Mouse (Mus musculus) megakaryocyte-erythroid progenitor cell, adult 5 weeks (primary cell): Measurements from ENCODE around the gene Fam214a. TPM values are rescaled to one million over a fixed set of nuclear protein-coding genes. Genes with fewer than 3 reads are reported as not detected.

Experiments
- polyA plus RNA-seq: library from polyadenylated mRNA; stranded (reverse); fragments of >175 nt; gene quantifications from 2 replicates; pipeline ENCODE4 v1.2.3, GENCODE M21; 2012

The Fam214a gene
- polyA plus RNA-seq: 5.4 and 11.3 TPM in 2 replicates

GRCm38 (mm10) chr9:74952756-74953247 lies at the start of gene Fam214a:
TSS of gene Fam214a (plus strand) at chr9:74952884.

GRCm38 (mm10) chr9:75037451-75038356 lies 85.0 kb downstream of the Fam214a start, which contains the start of gene Arpp19:
TSS of gene Arpp19 (plus strand) at chr9:75037614.

GRCm38 (mm10) chr9:75070457-75071028 lies 117.9 kb downstream of the Fam214a start, which contains the start of gene Myo5a:
TSS of gene Myo5a (plus strand) at chr9:75071015.

Other genes starting within 250 kb of the Fam214a start
- 0.02 TPM in 1 of 2 replicates, not detected in the other for gene Onecut1, start 91.0 kb upstream of the Fam214a start, polyA plus RNA-seq
- gene Arpp19, start 84.7 kb downstream of the Fam214a start, polyA plus RNA-seq: 65.7 and 88.0 TPM in 2 replicates
- gene Myo5a, start 118.1 kb downstream of the Fam214a start, polyA plus RNA-seq: 35.9 and 40.2 TPM in 2 replicates